Mouse (Mus musculus): ENCODE data around the gene Pgghg. TPM values are rescaled to one million over a fixed set of nuclear protein-coding genes. Genes with fewer than 3 reads are reported as not detected.
"Not testable (repeated sequence)": the region's sequence is repeated elsewhere in the genome, so short reads cannot be mapped to it uniquely, and the experiment has no call there.

Pgghg gene
- total RNA-seq, 2 experiments from 2014 or later: 7.7 to 8.6 TPM

GRCm38 (mm10) chr7:140952441-140952840 lies 11.2 kb downstream of the Pgghg start:
- intact Hi-C loops (cut with DNase I): loop anchor here (5.0 kb wide), 1 partner anchor 95 kb away; the partner anchor contains the start of genes Bet1l, Gm45785 and Ric8a
- DNase-seq: no peak

GRCm38 (mm10) chr7:140953133-140953532 lies 11.9 kb downstream of the Pgghg start:
- peak in 1 of 2 experiments; percentile 12 for DNase-seq
- intact Hi-C loops (cut with DNase I): loop anchor here (5.0 kb wide), 1 partner anchor 96 kb away; the partner anchor contains the start of genes Bet1l, Gm45785 and Ric8a

- DNase-seq: peak in 1 of 2 experiments; percentile 26
- intact Hi-C loops (cut with DNase I): loop anchor here (5.0 kb wide), 1 partner anchor 97 kb away; the partner anchor contains the start of genes Bet1l, Gm45785 and Ric8a
Observed at GRCm38 (mm10) chr7:140953800-140954732, 12.9 kb downstream of the Pgghg start.

DNA sequence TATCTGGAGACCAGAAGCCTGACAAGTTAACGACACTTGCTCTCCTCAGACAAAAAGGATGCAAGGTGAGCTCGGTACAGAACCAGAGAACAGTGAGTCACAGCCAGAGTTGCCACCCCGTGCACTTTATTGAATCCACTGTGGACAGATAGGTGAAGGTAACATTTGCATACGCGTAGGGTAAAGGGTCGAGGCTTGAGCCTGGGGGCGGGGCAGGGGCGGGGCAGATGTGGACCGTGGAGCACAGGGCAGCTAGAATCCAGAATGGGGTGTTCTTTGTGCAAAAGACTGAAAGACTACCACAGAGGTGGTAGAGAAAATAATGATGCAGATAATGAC lies 13.5 kb downstream of the Pgghg start:
- peak in 1 of 2 experiments; percentile 19 for DNase-seq
- intact Hi-C loops (cut with DNase I): loop anchor here (1.0 to 5.0 kb wide), 4 partner anchors 13 to 223 kb away; partner anchors contain the start of genes Bet1l, Gm45785, Pgghg and Ric8a

- intact Hi-C loops (cut with DNase I): loop anchor here (1.0 to 5.0 kb wide), 3 partner anchors 14 to 222 kb away; partner anchors contain the start of gene Pgghg
Observed at GRCm38 (mm10) chr7:140955342-140955741, 14.2 kb downstream of the Pgghg start.

DNA sequence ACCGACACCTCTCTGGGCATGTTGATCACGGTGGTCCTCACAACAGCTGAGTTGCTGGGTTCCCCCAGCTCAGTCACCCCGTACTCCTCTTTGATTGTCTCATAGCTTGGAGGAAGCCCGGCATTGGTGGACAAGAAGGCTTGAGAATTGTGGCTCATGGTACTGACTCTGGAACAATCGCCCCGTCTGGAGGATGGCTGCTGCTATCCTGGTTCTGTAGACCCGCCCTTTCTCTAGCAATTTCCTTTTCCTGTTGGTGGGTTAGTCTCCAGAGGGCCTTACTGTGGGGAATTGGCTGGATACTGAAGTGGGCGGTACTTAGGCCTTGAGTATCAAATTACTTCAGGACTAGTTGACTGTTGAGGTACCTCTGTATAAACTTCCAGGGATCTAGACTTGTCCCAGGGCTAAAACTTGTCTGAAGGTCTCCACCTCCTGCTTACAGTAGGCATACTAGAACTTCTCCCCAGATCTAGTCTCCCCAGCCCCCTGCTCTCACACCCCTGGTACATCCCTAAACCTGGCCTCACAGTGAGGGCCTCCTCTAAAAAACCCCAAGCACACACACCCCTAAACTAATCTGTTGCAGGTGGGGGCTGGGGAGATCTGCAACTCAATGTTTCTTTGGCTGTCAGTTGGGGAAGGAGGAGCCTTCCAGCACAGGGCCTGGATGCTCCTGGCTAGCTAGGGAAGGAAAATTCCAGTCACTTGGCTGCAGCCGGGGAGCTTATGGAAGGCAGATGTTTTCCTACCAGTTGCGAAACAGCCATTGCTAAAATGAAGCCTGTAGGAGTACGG lies 14.8 kb downstream of the Pgghg start, which contains the start of the genes Gm45717 and Ifitm2:
TSS of gene Gm45717 (minus strand) at position 180 of the 798 bp plus-strand sequence.
TSS of gene Ifitm2 (minus strand) at position 230 of the 798 bp plus-strand sequence.
- intact Hi-C loops (cut with DNase I): loop anchor here (1.0 to 5.0 kb wide), 3 partner anchors 15 to 221 kb away; partner anchors contain the start of gene Pgghg
- DNase-seq: peak; percentile 93 to 94

More at GRCm38 (mm10) chr7:140955342-140955741, 14.2 kb downstream of the Pgghg start:
- no peak for DNase-seq

DNA sequence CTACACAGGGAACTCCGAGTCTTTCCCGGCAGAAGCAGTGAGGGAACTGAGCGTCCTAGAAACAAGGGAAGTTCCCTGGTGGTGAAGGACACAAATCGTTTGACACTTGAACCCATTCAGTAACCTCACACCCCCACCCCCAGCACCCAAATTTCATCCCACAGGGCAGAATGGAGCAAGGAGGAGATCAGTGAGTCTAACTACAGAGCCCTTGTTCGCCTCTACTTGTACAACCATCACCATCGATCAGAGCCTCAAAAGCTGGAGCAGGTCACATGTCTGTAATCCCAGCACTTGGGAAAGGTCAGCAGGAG lies 15.3 kb downstream of the Pgghg start:
- DNase-seq: no peak
- intact Hi-C loops (cut with DNase I): loop anchor here (5.0 kb wide), 2 partner anchors 49 to 221 kb away; no protein-coding TSS in a partner anchor

DNA sequence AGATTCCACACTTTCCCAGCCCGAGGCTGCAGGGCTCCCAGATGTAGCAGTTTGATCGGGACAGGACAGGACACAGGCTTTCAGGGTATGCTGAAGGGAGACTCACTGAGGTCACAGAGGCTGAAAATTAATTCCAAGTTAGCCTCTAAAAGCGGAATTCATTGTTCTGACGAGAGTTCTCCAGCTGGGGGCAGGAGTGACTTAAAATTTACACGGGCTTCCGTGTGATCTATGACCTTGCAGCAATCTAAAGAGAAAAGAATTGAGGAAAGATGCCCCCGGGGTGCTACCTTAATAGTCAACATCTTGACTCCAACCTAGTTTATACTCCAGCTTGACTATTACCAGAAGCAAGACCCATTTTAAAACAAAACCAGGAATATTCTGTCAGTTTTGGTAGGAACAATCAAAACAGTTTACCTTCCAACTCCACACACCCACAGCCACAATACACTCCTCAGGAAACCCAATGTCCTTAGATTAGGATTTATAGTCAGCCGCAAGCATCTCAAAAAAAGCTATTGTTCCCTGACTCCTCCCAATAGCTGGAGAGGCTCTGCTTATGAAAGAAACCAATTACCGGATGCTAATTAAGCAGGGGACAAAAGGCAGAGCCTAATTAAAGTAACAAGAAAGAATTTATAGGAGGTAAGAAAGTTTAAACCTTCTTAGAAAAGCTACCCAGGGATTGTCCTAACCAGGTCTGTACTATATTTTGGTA lies 18.1 kb downstream of the Pgghg start:
- intact Hi-C loops (cut with DNase I): loop anchor here (1.0 to 5.0 kb wide), 4 partner anchors 50 to 218 kb away; no protein-coding TSS in a partner anchor
- DNase-seq: peak; percentile 64 to 73

GRCm38 (mm10) chr7:140960026-140960425 lies 18.8 kb downstream of the Pgghg start:
- intact Hi-C loops (cut with DNase I): no loop called here
- no peak for DNase-seq

- intact Hi-C loops (cut with DNase I): no loop called here
- DNase-seq: no peak
Observed at GRCm38 (mm10) chr7:140961416-140961815, 20.2 kb downstream of the Pgghg start.

GRCm38 (mm10) chr7:140962733-140963132 lies 21.5 kb downstream of the Pgghg start:
- intact Hi-C loops (cut with DNase I): no loop called here
- no peak for DNase-seq

DNA sequence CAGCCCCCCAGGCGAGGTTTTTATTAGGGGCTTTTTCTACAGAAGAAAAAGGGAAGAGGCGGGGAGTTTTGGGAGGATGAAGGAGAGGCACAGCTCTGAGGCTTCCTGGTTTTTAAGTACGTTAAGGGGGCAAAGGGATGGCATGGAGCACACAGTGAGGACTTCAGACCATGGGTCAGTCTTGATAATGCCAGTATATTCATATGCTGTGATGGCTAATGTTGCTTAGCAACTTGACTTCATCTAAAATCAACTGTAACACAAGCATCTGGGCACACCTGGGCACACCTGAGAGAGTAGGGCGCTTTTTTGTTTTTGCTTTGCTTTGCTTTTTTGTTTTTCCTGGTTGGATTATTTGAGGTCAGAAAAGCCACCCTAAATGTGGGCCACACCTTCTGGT lies 25.7 kb downstream of the Pgghg start, which contains the start of gene Ifitm1:
TSS of gene Ifitm1 (plus strand) at position 301 of the 400 bp plus-strand sequence.
- intact Hi-C loops (cut with DNase I): no loop called here
- no peak for DNase-seq

GRCm38 (mm10) chr7:140967862-140968591 lies 26.8 kb downstream of the Pgghg start:
- intact Hi-C loops (cut with DNase I): no loop called here
- DNase-seq: peak in 1 of 2 experiments; percentile 15

DNA sequence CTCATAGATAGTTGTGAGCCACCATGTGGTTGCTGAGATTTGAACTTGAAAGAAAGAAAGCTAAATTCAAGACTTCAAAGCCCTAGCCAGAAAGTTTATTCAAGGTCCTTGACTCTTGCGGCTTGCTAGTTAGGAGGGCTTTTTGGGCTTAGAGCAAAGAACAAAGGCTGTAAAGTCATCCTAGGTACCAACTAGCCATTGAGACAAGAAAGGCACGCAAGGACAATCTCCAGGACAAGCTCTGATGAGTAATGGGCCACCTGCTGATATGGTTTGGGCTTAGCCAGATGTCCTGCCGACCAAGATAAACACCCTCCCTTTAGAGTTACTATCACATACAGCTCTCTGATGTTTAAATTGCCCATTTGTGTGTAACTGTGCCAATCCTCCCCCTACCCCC lies 27.5 kb downstream of the Pgghg start:
- DNase-seq; intact Hi-C loops (cut with DNase I): not testable (repeated sequence)

- DNase-seq: no peak
- intact Hi-C loops (cut with DNase I): loop anchor here (5.0 kb wide), 1 partner anchor 36 kb away; no protein-coding TSS in a partner anchor
Observed at GRCm38 (mm10) chr7:140970931-140971330, 29.7 kb downstream of the Pgghg start.

- intact Hi-C loops (cut with DNase I): loop anchor here (5.0 kb wide), 1 partner anchor 36 kb away; no protein-coding TSS in a partner anchor
- DNase-seq: peak; percentile 55 to 64
Observed at GRCm38 (mm10) chr7:140971479-140972171, 30.4 kb downstream of the Pgghg start.

DNA sequence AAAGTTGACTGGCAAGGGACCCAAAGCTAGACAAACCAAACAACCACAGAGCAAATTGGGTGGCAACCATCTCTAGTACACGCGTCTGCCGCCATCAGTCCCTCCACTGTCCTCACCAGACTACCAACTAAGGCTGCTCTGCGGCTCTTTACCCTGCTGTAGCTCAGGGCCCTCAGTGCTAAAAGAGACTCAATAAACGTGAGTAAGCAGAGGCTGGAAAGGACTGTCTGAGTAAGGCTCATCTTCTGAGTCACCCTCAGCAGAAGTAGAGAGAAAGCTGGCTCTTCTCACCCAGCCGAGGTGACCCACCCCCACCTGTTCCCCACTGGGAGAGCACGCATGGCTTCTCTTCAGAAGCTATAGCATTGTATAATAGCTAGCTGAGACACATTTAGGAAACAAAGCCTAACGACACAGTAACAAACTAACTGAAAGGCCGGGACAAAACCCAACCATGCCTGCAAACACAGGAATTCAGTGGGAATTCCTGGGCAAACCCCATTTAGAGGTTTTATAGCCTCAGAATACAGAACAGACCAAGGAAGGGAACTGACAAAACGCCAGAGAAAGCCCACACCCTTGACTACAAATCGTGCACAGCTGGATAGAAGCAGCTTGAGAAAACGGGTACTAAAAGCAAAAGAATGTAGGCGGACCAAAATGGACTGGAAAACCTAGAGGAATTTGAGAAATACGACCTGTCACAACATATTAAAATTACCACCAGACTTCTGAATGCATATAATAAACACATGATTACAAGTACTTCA lies 32.4 kb downstream of the Pgghg start:
- intact Hi-C loops (cut with DNase I): loop anchor here (5.0 kb wide), 1 partner anchor 34 kb away; no protein-coding TSS in a partner anchor
- no peak for DNase-seq

Data from heart, postnatal 10 days (tissue).